Mouse (Mus musculus): ENCODE data around the gene Dnah11. TPM values are rescaled to one million over a fixed set of nuclear protein-coding genes. Genes with fewer than 3 reads are reported as not detected.

Dnah11 gene
- polyA plus RNA-seq, 1 experiment from 2014 or later: 0.29 TPM

GRCm38 (mm10) chr12:117878341-117878740, 320.5 kb downstream of the Dnah11 start:
- no peak overlapping the region for H3K27ac ChIP-seq (replicated peaks; ENCODE audit: low read depth, low read length)
- ATAC-seq (replicated peaks; ENCODE audit: insufficient number of reproducible peaks, low FRiP score, low TSS enrichment, low read depth) (no peak), DNase-seq (ENCODE audit: low spot score) (no peak)
- 95% methylated on average over 13 of the region's 13 CpGs for WGBS
- H3K9me3 ChIP-seq (replicated peaks; ENCODE audit: control insufficient read depth, low read length): no peaks in the 10 kb centered on the region
- H3K36me3 ChIP-seq (replicated peaks; ENCODE audit: control insufficient read depth, insufficient read depth, low read depth, low read length): no peaks in the 10 kb centered on the region; the same call in 1 of the 2 replicates
- no peak overlapping the region for H3K4me3 ChIP-seq (ENCODE audit: low read depth, low read length)
- no peaks in the 10 kb centered on the region for H3K27me3 ChIP-seq (ENCODE audit: control insufficient read depth, insufficient read depth, low read length)
- H3K9ac ChIP-seq (replicated peaks; ENCODE audit: low read length): no peak overlapping the region
- H3K4me1 ChIP-seq (ENCODE audit: control insufficient read depth, insufficient read depth, low read length): no peaks in the 10 kb centered on the region
- no peak overlapping the region for H3K4me2 ChIP-seq (ENCODE audit: low read depth, low read length)

GRCm38 (mm10) chr12:117872265-117872664, 326.6 kb downstream of the Dnah11 start:
- Histone ChIP-seq H3K4me2 (ENCODE audit: low read depth, low read length) (no peak overlapping the region), H3K9ac (replicated peaks; ENCODE audit: low read length) (no peak overlapping the region), H3K9me3 (replicated peaks; ENCODE audit: control insufficient read depth, low read length) (no peaks in the 10 kb centered on the region), H3K36me3 (replicated peaks; ENCODE audit: control insufficient read depth, insufficient read depth, low read depth, low read length) (no peaks in the 10 kb centered on the region; the same call in none of the 2 replicates), H3K4me1 (ENCODE audit: control insufficient read depth, insufficient read depth, low read length) (no peaks in the 10 kb centered on the region), H3K4me3 (ENCODE audit: low read depth, low read length) (no peak overlapping the region), H3K27me3 (ENCODE audit: control insufficient read depth, insufficient read depth, low read length) (no peaks in the 10 kb centered on the region), H3K27ac (replicated peaks; ENCODE audit: low read depth, low read length) (no peak overlapping the region)
- DNase-seq (ENCODE audit: low spot score) (no peak), ATAC-seq (replicated peaks; ENCODE audit: insufficient number of reproducible peaks, low FRiP score, low TSS enrichment, low read depth) (no peak)
- WGBS: 86% methylated on average over 5 of the region's 5 CpGs

DNA sequence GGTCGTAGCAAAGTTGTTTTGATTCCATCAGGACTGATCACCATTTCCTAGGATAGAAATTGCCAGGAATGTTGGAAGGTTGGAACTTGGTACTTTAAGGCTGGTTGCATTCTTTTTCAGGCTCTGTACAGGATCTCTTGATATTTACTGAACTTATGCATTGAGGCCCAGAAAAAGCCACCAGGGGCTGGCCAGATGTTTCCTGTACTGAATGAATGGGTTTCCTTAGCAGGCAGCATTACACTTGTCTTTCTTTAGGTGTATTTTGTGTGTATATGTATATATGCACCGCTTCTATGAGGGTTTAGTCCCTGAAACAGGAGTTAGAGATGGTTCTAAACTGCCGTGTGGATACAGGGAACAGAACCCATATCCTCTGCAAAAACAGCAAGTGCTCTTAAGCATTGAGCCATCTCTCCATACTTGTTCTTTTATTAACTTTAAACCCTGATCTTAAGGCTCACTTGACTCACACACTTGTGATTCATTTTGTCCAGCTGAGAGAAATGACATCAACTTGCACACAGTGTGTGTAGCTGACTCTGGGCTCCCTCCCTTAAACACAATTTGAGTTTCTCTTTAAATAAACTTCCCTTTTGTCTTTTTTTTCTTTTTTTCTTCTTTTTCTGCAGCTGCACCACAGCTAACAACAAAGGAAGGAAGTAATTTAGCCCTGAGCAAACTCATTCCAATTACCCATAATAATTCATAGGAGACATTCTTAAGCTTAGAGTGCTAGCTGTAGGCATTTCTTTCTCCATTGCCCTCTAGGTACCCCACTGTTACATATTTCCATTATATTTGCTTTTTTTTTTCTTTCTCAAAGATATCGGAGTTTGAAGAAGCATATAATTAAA, 330.9 kb downstream of the Dnah11 start:
- no peak for ATAC-seq (replicated peaks; ENCODE audit: insufficient number of reproducible peaks, low FRiP score, low TSS enrichment, low read depth)

DNA sequence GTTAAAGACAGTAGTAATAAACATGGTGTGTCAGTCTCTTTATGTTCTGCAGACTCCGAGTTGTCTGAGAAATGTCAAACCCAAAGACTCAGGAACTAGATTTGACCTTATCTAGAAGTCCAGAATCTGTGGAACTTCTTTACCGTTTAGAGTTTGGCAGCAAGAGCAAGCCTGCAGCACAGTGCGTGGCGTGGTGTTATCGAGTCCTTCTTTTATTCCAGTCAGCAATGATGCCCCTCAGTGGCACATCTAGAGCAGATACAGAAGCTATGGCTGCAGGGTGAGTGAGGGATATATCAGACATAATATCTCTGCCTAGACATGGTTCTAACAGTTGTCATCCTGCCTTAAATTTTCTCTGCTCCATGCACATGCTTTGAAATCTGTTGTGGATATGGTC, 336.2 kb downstream of the Dnah11 start:
- ATAC-seq (replicated peaks; ENCODE audit: insufficient number of reproducible peaks, low FRiP score, low TSS enrichment, low read depth) (no peak), DNase-seq (ENCODE audit: low spot score) (no peak)
- no peak overlapping the region for H3K27ac ChIP-seq (replicated peaks; ENCODE audit: low read depth, low read length)
- H3K9ac ChIP-seq (replicated peaks; ENCODE audit: low read length): no peak overlapping the region
- 88% methylated on average over 5 of the region's 5 CpGs for WGBS
- H3K4me3 ChIP-seq (ENCODE audit: low read depth, low read length): no peak overlapping the region
- H3K4me2 ChIP-seq (ENCODE audit: low read depth, low read length): no peak overlapping the region
- no peaks in the 10 kb centered on the region for H3K36me3 ChIP-seq (replicated peaks; ENCODE audit: control insufficient read depth, insufficient read depth, low read depth, low read length)
- no peaks in the 10 kb centered on the region for H3K9me3 ChIP-seq (replicated peaks; ENCODE audit: control insufficient read depth, low read length)
- no peaks in the 10 kb centered on the region for H3K27me3 ChIP-seq (ENCODE audit: control insufficient read depth, insufficient read depth, low read length)
- H3K4me1 ChIP-seq (ENCODE audit: control insufficient read depth, insufficient read depth, low read length): no peaks in the 10 kb centered on the region

More for the DNA sequence above, 330.9 kb downstream of the Dnah11 start:
- H3K9me3 ChIP-seq (replicated peaks; ENCODE audit: control insufficient read depth, low read length): no peaks in the 10 kb centered on the region
- no peak for DNase-seq (ENCODE audit: low spot score)
- no peaks in the 10 kb centered on the region for H3K27me3 ChIP-seq (ENCODE audit: control insufficient read depth, insufficient read depth, low read length)
- no peaks in the 10 kb centered on the region; the same call in none of the 2 replicates for H3K36me3 ChIP-seq (replicated peaks; ENCODE audit: control insufficient read depth, insufficient read depth, low read depth, low read length)
- H3K4me3 ChIP-seq (ENCODE audit: low read depth, low read length): no peak overlapping the region
- no peak overlapping the region for H3K4me2 ChIP-seq (ENCODE audit: low read depth, low read length)
- WGBS: 91% methylated on average over 4 of the region's 4 CpGs
- no peak overlapping the region for H3K27ac ChIP-seq (replicated peaks; ENCODE audit: low read depth, low read length)
- H3K9ac ChIP-seq (replicated peaks; ENCODE audit: low read length): no peak overlapping the region
- no peaks in the 10 kb centered on the region for H3K4me1 ChIP-seq (ENCODE audit: control insufficient read depth, insufficient read depth, low read length)

DNA sequence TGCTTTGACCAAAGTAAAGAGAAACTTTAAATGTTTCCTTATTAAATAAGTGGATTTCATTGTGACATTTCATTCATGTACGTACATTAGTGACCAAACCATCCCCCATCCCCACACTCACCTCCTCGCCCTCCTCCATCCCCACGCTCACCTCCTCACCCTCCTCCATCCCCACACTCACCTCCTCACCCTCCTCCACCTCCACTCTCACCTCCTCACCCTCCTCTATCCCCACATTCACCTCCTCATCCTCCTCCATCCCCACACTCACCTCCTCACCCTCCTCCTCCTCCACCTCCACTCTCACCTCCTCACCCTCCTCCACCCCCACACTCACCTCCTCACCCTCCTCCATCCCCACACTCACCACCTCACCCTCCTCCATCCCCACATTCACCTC, 337.6 kb downstream of the Dnah11 start:
- no peak overlapping the region for H3K9ac ChIP-seq (replicated peaks; ENCODE audit: low read length)
- no peaks in the 10 kb centered on the region for H3K27me3 ChIP-seq (ENCODE audit: control insufficient read depth, insufficient read depth, low read length)
- H3K36me3 ChIP-seq (replicated peaks; ENCODE audit: control insufficient read depth, insufficient read depth, low read depth, low read length): no peaks in the 10 kb centered on the region
- WGBS: 64% methylated on average over 3 of the region's 3 CpGs
- no peaks in the 10 kb centered on the region for H3K4me1 ChIP-seq (ENCODE audit: control insufficient read depth, insufficient read depth, low read length)
- ATAC-seq (replicated peaks; ENCODE audit: insufficient number of reproducible peaks, low FRiP score, low TSS enrichment, low read depth) (no peak), DNase-seq (ENCODE audit: low spot score) (no peak)
- H3K4me3 ChIP-seq (ENCODE audit: low read depth, low read length): no peak overlapping the region
- no peak overlapping the region for H3K27ac ChIP-seq (replicated peaks; ENCODE audit: low read depth, low read length)
- no peaks in the 10 kb centered on the region for H3K9me3 ChIP-seq (replicated peaks; ENCODE audit: control insufficient read depth, low read length)
- H3K4me2 ChIP-seq (ENCODE audit: low read depth, low read length): no peak overlapping the region

DNA sequence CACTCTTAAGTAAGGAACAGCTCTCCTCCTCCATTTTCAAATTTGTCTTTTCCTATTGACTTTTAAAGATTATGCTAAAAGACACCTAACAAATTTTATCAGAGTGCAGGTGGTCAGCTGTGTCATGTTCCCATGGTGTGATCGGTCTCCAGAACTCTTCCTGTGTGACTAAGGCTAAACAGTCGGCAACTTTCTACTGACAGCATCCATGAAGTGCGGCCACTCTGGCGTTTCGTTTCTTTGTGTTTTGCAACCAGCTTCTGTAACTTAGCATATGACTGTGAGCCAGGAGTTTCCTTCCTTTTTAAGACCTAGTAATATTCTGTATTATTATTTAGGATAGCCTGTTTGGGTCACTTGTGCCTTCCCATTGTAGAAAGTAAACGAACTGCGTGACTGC, 338.0 kb downstream of the Dnah11 start:
- no peak for DNase-seq (ENCODE audit: low spot score)
- H3K27me3 ChIP-seq (ENCODE audit: control insufficient read depth, insufficient read depth, low read length): no peaks in the 10 kb centered on the region
- no peak for ATAC-seq (replicated peaks; ENCODE audit: insufficient number of reproducible peaks, low FRiP score, low TSS enrichment, low read depth)
- H3K4me1 ChIP-seq (ENCODE audit: control insufficient read depth, insufficient read depth, low read length): no peaks in the 10 kb centered on the region
- H3K9me3 ChIP-seq (replicated peaks; ENCODE audit: control insufficient read depth, low read length): no peaks in the 10 kb centered on the region
- H3K4me3 ChIP-seq (ENCODE audit: low read depth, low read length): no peak overlapping the region
- H3K27ac ChIP-seq (replicated peaks; ENCODE audit: low read depth, low read length): no peak overlapping the region
- no peak overlapping the region for H3K9ac ChIP-seq (replicated peaks; ENCODE audit: low read length)
- no peak overlapping the region for H3K4me2 ChIP-seq (ENCODE audit: low read depth, low read length)
- 78% methylated on average over 7 of the region's 7 CpGs for WGBS
- no peaks in the 10 kb centered on the region for H3K36me3 ChIP-seq (replicated peaks; ENCODE audit: control insufficient read depth, insufficient read depth, low read depth, low read length)

DNA sequence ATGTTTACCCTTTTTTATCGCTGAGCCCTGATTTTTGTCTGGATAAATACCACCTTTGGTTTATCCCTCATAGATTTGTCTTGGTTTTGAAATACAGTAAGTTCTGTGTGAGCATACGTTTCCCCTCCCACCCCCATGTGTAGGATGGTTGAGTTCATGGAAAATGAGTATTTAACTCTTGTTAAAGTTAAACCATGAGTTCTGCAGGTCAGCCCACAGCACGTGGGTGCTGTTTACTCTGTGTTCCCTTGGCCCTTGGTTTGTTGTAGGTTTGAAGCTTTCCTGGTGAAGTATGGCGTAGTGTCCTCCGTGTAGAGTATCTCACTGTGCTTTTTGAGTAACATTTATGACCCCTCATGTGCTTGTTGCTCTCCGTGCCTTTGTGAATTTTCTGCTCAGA, 341.0 kb downstream of the Dnah11 start:
- Histone ChIP-seq H3K27me3 (ENCODE audit: control insufficient read depth, insufficient read depth, low read length) (no peaks in the 10 kb centered on the region), H3K36me3 (replicated peaks; ENCODE audit: control insufficient read depth, insufficient read depth, low read depth, low read length) (no peaks in the 10 kb centered on the region), H3K9ac (replicated peaks; ENCODE audit: low read length) (no peak overlapping the region), H3K27ac (replicated peaks; ENCODE audit: low read depth, low read length) (no peak overlapping the region), H3K4me2 (ENCODE audit: low read depth, low read length) (no peak overlapping the region), H3K4me1 (ENCODE audit: control insufficient read depth, insufficient read depth, low read length) (no peaks in the 10 kb centered on the region), H3K4me3 (ENCODE audit: low read depth, low read length) (no peak overlapping the region), H3K9me3 (replicated peaks; ENCODE audit: control insufficient read depth, low read length) (no peaks in the 10 kb centered on the region)
- ATAC-seq (replicated peaks; ENCODE audit: insufficient number of reproducible peaks, low FRiP score, low TSS enrichment, low read depth) (no peak), DNase-seq (ENCODE audit: low spot score) (no peak)
- WGBS: 92% methylated on average over 6 of the region's 6 CpGs

DNA sequence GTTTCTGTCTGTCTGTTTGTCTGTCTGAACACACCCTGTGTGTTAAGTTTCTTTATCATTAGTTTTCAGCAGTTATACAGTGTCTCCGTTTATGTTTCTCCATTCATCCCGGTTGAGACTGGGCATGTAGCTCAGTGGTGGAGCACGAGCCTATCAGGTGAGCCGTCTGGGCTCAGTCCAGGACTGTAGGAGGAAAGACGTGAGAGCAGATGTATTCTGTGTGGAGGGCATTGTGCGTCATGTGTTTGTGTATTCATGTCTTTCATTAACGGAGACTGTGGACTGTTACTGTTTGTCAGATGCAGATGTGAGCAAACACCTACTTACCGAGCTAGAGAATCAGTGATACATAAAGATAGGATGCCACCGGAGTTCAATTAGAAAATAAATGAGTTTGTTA, 341.8 kb downstream of the Dnah11 start:
- no peaks in the 10 kb centered on the region for H3K9me3 ChIP-seq (replicated peaks; ENCODE audit: control insufficient read depth, low read length)
- ATAC-seq (replicated peaks; ENCODE audit: insufficient number of reproducible peaks, low FRiP score, low TSS enrichment, low read depth) (no peak), DNase-seq (ENCODE audit: low spot score) (no peak)
- H3K27ac ChIP-seq (replicated peaks; ENCODE audit: low read depth, low read length): no peak overlapping the region
- H3K9ac ChIP-seq (replicated peaks; ENCODE audit: low read length): no peak overlapping the region
- no peaks in the 10 kb centered on the region for H3K27me3 ChIP-seq (ENCODE audit: control insufficient read depth, insufficient read depth, low read length)
- H3K4me2 ChIP-seq (ENCODE audit: low read depth, low read length): no peak overlapping the region
- H3K36me3 ChIP-seq (replicated peaks; ENCODE audit: control insufficient read depth, insufficient read depth, low read depth, low read length): no peaks in the 10 kb centered on the region
- 76% methylated on average over 9 of the region's 9 CpGs for WGBS
- H3K4me3 ChIP-seq (ENCODE audit: low read depth, low read length): no peak overlapping the region
- H3K4me1 ChIP-seq (ENCODE audit: control insufficient read depth, insufficient read depth, low read length): no peaks in the 10 kb centered on the region

Data from embryonic facial prominence, embryonic 11.5 days (tissue).